Mouse (Mus musculus): ENCODE results near the gene Slc17a2.

- TF ChIP-seq CTCF (IDR thresholded peaks at IDR 0.05; ENCODE audit: borderline replicate concordance, control insufficient read depth, extremely low read depth, insufficient read depth, low read length, poor library complexity) = no peak
- TF ChIP-seq POLR2A (IDR thresholded peaks at IDR 0.05; ENCODE audit: control insufficient read depth, extremely low read depth, insufficient read depth, low read length, poor library complexity) = no peak
Observed at GRCm38 (mm10) chr13:23816148-23816547, 9.4 kb downstream of the Slc17a2 start.
